Mouse (Mus musculus) erythroid progenitor cell, adult 5-6 weeks (primary cell): ENCODE data around the gene Abhd14a. TPM values are rescaled to one million over a fixed set of nuclear protein-coding genes. Genes with fewer than 3 reads are reported as not detected.
A peak's percentile ranks its signal among the peaks of the same experiment; 100 is the strongest.

ENCODE experiments used
- ATAC-seq: replicated peaks from 2 replicates; pipeline ENCODE4 v1.8.0; 2016; ENCODE audit warnings: moderate number of reproducible peaks, mild to moderate bottlenecking, moderate TSS enrichment, inconsistent platforms; ENCODE audit not compliant: poor library complexity, low FRiP score, severe bottlenecking
- total RNA-seq, 2 experiments: library from RNA; stranded (forward) in 1 of 2; stranded (reverse) in 1 of 2; fragments of 150-400 nt in 1 of 2; fragments of 186-747, 209-891 nt in 1 of 2; gene quantifications; 2 replicates each; pipeline versions ENCODE4 v1.2.3 to v1.2.4; 2015 to 2017; ENCODE audit warnings: low replicate concordance in 2 of 2

The Abhd14a gene
- total RNA-seq, 2 experiments from 2014 or later: 2.0 to 3.4 TPM

DNA sequence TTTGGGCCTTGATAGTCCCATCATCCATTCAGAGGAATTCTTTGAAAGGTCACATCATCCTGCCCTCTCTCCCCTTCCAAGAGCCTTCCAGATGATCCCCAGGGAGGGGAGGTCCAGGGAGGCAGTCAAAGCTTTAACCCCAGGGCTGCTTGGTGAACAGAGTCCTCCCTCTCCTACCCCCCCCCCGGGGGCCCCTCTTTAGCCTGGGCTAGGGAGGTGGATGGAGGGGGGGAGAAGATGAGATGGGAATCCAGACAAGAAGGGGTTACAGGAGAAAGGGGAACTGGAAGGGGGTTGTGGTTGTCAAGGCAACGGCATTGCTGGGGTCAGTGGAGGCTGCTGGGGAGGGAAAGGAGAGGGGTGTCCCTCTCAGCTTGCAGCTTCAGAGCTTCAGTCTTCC, 26.9 kb downstream of the Abhd14a start:
- ATAC-seq: no peak

DNA sequence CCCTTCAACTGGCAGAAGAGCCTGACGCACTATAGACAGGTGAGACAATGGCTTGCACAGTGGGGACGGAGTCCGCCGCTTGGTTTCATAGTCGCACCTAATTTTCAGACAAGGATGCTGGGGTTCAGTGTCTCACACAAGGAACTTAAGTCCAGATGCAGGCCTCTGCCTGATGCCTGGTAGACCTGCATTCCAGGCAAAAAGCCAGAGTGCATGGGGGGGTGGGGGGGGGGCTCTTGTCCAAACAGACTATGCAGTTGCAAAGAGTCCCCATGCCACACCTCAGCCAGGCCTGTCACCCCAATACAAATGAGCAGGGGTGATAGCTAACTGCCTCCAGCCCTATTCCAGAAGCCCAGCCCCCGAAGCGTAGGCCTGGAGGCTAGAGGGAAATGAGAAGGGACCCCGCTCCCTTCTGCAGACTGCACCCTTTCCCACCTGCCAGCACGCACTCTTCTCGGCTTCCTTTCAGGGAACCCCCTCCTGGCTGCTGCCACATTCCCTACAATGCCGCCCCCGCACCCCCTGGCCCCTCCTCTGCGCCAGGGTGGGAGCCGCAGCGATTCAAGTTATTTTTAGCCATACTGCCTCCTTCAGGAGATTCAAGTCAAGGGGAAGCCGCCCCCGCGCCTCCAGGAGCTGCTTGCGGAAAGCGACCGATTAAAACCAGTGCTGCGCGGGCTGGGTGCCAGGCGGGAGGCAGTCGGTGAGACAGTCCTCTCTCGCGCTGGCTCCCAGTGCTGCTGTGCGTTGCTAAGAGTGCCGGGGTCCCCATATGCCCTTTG, 29.4 kb downstream of the Abhd14a start:
- ATAC-seq: no peak

DNA sequence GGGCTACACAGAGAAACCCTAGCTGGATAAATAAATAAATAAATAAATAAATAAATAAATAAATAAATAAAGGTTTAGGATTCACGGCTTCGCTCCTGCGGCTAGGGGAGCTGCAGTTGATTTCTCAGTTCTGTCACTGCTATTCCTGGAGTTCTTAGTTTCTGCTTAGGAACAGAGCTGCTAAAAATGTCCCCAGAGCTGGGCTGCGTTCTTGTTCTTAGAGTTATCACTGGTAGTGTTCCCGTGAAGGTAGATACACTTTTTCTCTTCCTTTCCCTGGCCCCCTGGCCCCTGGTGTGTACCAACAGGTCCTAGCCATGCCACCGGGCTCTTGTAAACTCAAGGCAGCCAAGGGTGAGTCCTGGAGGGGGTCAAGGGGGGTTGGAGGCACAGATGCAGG, 30.7 kb downstream of the Abhd14a start:
- no peak for ATAC-seq

DNA sequence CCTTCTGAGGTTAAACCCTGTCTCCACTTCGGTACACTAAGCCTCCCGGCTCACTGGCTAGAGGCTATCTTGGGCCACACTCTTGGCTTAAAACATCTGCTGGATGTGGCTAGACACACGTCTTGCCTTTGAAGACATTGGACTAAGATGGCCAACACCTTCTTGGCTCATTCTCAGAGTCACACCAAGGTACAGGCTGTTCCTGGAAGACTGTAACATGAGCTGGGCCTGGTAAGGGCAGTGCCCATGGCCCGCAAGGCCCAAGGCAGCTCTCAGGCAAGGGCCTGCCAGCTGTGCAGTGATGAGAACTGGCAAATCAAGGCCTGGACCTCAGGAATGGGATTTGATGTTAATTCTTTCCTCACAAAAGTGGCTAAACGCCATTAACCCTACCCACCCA, 33.9 kb downstream of the Abhd14a start:
- no peak for ATAC-seq

DNA sequence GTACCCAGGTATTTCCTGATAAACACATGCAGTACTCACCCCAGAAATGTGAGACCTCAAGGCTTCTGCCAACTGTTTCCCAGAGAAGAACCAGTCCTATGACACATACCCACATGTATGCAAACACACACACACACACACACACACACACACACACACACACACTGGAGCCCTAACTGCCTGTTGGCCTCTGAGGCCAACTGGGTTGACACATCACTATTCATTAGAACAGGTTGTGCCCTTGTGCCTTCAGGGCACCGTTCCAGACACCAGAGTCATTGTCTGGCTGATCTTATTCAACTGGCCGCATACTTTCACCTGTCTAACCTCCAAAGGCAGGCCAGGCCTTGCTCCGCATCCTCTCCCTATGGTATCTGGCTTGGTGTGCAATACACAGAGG, 35.3 kb downstream of the Abhd14a start:
- no peak for ATAC-seq

DNA sequence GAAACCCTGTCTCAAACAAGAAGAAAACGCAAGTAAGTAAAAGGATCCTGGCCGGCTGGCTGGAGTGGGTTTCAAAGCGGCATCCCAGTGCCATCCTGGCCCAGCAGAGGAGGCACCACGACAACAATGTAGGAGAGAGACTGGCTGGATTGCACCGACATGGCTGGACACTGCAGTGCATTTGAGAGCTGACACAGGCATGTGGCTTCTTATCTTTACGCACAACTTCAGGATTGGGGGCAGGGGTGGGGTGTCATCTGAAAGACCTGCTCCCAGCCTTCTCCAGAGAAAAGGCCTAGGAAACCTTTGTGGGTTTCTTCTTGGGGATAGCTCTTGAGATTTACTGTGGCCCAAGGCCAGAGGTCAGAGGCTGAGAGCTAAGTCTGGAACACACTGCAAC, 35.7 kb downstream of the Abhd14a start:
- peak; percentile 62 for ATAC-seq

DNA sequence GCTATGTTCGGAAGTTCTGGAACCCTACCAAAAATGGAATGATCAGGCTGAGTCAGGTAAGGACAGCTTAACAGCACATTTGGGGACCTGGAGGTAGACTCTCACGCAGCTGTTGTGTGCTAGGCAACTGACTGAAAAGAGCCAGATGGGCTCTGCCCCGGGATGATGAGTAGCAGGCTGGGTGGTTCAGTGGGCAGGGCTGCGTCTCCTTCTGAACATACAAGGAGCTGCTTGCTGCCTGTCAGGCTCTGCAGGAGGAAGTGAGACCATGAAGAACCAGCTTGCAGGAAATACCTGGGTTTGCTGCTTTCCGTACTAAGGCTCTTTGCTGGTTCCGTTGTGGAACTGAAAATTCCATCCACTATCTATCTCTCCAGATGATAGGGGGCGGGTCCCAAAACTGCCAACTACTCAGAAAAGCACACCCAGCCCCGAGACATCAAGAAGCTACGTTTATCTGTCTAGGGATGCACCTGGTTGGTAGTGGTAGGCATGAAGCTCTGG, 36.3 kb downstream of the Abhd14a start:
- ATAC-seq: peak; percentile 86

DNA sequence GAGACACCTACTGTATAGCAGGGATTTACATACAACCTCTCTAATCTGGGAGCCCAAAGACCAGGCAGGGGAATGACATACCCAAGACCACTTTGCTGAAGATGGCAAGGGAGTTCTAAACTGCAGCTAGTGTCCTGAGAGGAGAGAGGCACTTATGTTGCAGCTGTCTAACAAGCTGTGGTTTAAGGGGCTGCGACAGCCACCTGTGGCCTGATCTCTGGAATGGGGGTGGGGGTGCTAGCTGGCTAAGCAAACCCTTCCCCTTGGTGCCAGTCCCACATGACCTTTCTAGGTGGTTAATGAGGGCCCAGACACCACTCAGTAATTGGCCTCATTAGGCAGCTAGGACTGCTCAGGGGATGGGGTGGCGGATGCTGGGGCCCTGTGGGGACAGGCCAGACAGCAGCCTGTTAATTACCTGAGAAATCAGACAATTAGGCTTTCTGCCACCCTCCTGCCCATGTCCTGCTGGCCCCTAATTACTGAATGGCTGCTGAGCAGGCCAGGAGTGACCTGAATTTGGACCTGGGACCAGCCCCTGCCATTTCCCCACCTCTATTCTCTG, 37.3 kb downstream of the Abhd14a start:
- ATAC-seq: no peak

DNA sequence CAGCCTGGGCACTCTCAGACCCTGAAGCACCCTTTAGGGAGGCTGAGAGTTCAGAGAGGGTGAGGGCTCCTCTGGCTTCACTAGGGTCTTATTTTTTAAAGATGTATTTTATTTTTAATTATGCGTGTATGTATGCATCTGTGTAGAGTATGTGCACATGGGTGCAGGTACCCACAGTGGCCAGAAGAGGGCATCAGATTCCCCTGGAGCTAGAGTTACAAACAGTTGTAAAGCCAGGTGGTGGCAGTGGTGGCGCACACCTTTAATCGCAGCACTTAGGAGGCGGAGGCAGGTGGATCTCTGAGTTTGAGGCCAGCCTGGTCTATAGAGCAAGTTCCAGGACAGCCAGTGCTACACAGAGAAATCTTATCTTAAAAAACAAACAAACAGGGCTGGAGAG, 38.4 kb downstream of the Abhd14a start:
- ATAC-seq: no peak

DNA sequence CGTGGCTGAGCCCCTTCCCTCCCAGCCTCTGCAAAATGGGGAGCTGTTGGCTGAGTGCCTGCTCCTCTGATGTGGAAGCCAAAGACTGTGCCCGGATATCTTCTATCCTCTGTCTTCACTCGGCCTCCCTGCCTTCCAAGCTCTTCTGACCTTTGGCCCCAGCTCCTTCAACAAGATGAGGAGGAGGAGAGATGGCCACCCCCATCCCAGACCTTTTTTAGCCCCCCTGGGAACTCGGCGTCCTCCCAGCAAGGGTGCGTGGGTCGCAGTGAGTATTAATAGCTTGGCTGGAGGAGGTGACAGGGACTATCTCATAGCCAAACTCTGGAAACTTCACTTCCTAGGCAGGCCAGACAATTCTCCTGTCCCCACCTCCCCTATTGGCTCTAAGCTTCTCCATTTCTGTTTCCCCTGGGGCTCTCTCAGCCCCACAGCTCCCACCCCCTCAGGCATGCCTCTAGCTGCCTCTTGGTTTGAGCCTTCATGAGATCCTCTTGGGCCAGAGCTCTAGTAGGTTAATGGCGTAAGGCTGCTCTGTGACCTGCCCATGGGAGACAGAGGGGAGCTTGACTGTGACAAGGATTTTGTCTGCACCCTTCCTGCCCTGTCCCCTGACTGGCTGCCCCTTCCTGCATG, 40.9 kb downstream of the Abhd14a start:
- ATAC-seq: no peak

DNA sequence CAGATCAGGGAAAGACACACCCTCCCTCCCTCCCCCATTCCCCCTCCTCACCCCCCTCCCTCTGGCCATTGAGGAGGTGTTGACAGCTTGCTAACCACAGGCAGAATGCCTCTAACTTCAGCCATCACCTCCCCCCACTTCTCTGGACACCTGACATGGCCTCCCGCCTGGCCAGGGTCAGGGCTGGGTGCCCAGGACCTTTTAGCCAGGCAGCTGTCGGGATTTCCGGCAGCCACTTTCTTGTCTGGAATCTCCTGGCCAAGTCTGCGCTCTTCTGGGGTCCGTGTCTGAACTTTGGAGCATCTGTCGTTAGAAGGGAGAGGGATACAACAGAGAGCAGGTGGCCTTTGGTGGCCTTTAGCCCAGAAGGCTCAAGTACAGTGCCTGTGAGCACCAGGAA, 42.2 kb downstream of the Abhd14a start:
- ATAC-seq: no peak

DNA sequence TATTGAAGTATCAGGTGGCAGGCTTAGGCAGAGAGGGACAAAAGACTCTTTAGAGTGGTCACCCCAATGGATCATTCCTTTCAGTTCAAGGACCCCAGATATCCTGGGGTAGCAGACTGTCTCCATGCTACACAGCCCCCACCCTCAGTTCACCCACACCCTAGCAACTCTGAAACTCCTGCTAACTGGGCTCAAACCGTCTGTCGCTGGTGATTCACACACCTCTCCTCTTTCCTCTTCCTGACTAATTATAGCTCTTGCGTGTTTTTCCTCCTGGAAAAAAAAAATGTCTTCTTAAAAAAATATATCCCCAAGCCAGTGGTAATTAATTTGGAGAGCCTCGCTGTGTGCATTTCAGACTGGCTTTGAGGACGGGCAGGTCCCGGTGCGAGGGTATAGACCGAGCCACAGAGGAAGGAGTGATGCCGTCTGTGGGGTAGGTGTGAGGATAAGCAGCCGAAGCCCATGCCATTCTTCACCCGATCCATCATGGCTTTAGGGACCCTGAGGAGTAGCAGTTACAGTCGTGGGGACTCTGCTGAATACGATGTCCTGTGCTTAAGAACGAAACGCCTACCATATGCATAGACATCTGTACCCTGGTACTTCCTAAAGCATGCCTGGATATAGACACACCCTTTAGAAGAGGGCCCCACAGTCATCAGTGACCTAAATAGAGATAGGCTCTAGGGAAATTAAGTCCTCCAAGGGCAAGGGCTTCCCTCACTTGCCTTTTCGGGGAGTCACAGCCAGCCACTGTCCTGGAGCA, 44.7 kb downstream of the Abhd14a start:
- ATAC-seq: no peak

DNA sequence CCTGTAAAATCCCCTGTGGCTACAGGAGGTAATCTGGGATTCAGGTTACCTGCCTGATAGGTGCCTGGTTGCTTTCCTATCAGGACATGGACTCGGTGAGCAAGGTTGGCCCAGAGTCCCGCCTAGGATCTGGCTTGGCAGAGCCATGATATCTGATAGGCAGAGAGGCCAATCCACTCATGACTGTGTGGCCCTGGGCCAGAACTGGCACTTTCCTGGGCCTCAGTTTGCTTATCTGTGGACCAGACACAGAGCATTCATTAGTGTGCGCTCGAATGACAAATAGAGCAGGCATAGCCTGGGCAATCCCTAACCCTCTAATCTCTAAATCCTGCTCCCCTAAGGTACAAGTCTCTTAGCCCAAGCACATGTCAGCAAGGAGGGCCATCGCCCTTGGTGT, 45.3 kb downstream of the Abhd14a start:
- peak; percentile 69 for ATAC-seq

DNA sequence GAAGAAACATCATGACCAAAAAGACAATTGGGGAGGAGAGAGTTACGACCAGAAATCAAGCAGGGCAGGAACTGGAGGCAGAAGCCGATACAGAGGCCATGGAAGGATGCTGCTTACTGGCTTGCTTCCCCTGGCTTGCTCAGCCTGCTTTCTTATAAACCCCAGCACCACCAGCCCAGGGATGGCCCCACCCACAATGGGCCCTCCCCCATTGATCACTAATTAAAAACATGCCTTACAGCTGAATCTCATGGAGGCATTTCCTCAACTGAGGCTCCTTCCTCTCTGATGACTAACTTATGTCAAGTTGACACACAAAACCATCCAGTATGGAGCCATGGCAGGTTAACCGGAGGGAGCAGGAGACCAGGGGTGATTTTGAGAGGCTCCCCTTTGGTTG, 47.7 kb downstream of the Abhd14a start:
- ATAC-seq: no peak

DNA sequence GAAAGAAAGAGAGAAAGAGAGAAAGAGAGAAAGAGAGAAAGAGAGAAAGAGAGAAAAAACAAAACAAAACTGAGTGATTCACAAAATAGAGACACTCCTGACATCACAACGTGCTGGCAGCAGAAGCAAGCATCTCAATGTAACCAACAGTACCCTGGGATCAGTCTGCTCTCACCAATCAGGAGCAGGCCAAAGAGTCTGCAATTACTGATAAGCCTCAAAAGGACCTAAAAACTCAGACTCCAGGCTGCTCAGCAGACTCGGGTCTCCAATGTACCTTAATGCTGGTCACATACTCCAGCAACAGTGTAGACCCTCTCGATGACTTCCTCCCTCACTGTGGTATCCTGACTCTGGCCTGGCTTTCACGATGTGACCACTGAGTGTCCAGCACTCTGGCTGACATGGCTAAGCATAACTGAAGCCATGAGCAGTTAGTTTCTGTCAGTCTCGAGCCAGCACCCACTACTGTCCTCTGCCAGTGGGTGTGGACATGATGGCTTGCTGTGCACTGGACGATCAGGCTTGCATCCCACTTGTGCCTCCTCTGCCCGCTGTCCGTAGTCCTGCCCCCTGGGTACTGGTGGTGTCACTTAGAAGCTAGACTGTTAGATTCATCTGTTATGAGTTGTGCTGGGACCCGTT, 48.7 kb downstream of the Abhd14a start:
- peak; percentile 84 for ATAC-seq

DNA sequence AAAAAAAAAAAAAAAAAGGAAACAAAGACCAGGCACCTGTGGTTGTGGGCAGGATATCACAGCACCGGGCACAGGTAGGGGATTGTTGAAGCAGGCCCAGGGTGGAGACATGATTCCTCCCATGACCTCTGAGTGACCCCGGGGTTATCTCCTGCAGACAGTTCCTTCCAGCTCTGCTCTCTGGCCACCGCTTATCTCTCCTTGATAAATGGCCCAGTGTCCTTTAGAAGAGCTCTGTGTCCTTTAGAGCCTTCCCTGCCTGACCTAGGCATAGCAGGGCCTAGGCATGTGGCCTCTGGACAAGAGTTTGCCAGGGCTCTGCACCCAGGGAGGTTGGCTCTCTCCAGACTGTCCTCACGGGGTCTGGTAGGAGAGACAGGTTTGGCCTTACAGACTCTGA, 49.7 kb downstream of the Abhd14a start:
- peak; percentile 44 for ATAC-seq

DNA sequence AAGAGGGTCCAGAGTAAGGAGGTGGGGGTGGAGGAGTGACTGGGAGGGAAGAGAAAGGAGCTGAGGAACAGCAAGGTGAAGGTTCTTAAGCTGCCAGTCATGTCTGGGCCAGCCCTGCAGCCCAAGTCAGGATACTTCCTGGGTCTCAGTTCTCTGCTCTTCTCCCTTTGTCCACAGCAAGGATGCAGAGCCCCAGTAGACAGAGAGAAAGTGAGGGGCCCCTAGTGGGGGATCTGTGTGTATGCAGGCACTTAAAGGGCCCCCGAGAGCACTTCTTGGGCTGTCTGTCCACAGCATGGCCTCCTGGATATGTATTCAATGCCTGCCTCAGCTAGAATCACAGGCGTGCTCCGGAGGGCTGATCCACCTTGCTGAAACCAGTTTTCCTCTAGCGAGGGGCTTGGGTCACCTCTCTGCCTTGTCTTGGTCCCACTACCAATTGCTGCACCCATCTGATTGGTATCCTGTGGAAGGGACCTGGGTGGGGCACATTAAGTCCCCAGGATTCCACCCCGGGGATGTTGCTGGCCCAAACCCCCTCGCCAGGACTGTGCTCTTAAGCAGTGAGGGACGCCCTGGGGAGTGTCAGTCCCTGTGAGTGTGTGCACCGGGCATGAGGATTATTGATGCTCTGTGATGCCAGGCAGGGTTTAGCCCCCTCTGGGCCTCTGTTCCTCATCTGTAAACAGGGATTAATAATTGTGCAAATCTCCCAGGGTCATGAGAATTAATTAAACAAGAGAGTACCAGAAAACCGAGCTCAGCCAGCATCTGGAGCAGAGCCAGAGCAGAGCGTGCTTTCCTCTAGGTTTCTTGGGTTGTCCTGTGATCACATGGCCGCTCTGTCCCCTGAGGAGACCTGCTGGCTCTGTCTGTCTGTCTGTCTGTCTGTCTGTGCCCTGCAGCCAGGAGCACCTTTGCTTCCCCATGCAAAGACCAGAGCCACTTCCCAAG, 52.6 kb downstream of the Abhd14a start:
- ATAC-seq: no peak

DNA sequence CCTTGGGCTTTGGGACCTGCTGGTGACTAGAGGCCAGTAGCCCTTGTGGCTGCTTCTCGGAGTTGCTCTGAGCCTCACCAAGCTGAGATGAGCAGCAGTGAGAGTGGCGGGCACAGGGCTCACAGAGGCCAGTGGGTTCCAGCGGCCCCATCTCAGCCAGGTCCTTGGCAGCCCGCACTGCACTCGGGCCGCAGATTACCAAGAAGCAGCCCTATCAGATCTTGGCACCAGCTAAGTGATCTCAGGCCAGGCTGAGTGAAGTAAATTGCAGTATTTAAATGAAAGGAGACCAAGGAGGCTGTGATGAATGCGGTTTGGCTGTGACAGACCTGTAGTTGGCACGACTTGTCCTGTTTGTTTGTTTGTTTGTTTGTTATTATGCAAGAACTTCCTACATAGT, 53.9 kb downstream of the Abhd14a start:
- no peak for ATAC-seq
